Mouse (Mus musculus): ENCODE measurements around the gene Nrd1. TPM values are rescaled to one million over a fixed set of nuclear protein-coding genes. Genes with fewer than 3 reads are reported as not detected.
A peak's percentile ranks its signal among the peaks of the same experiment; 100 is the strongest.

Gene Nrd1
- polyA plus RNA-seq, 1 experiment: 50.5 TPM

DNA sequence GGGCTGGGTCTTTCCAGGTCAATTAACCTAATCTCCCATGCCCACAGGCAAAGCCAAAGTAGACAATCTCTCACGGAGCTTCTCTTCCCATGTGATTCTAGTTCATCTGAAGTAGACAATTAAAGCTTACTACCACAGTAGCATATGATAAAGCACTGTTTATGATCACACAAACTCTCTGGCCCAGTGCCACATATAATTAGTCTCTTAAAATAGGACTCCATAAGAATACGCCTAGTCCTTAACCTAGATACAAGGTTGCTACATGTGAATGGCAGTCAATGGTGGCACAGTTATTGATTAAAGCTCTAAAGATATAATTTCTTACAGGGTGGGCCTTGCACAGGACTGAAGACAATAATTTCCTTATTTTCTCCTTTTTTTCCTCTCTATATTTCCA lies 7.5 kb upstream of the Nrd1 start:
- H3K27ac ChIP-seq (ENCODE audit: insufficient read depth, low read depth, low read length): no peak overlapping the region
- TF ChIP-seq CTCF (conservative IDR thresholded peaks at IDR 0.05; ENCODE audit: insufficient read depth, insufficient read length, low read depth, low read length): no peak
- TF ChIP-seq POLR2A (IDR thresholded peaks at IDR 0.05; ENCODE audit: low read depth, low read length): no peak
- no peaks in the 10 kb centered on the region for H3K27me3 ChIP-seq (replicated peaks; ENCODE audit: control insufficient read depth, insufficient read depth, low read length)
- H3K4me1 ChIP-seq (ENCODE audit: control insufficient read depth, insufficient read depth, low read length): no peaks in the 10 kb centered on the region
- 59% methylated on average over 2 of the region's 2 CpGs for WGBS
- no peaks in the 10 kb centered on the region for H3K36me3 ChIP-seq (ENCODE audit: control insufficient read depth, insufficient read depth, low read length)
- no peak overlapping the region for H3K4me3 ChIP-seq (ENCODE audit: insufficient read depth, low read depth, low read length)
- DNase-seq: no peak

DNA sequence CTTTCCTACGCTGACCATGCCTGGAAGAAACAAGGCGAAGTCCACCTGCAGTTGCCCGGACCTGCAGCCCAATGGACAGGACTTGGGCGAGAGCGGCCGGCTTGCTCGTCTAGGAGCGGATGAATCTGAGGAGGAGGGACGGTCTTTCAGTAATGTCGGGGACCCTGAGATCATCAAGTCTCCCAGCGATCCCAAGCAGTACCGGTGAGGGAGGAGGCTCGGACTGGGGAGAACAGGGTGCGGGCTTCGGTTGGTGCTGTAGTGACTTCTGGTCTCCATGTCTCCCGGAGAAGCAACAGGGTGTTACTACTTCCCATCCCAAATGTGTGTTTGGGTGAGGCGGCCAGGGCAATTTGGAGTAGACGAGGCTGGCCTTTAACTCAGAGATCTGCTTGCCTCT lies 506 bp downstream of the Nrd1 start:
- H3K4me1 ChIP-seq (ENCODE audit: control insufficient read depth, insufficient read depth, low read length): no peaks in the 10 kb centered on the region
- TF ChIP-seq POLR2A (IDR thresholded peaks at IDR 0.05; ENCODE audit: low read depth, low read length) (no peak), CTCF (conservative IDR thresholded peaks at IDR 0.05; ENCODE audit: insufficient read depth, insufficient read length, low read depth, low read length) (no peak)
- no peaks in the 10 kb centered on the region for H3K36me3 ChIP-seq (ENCODE audit: control insufficient read depth, insufficient read depth, low read length)
- peak overlapping the region; percentile 71 for H3K4me3 ChIP-seq (ENCODE audit: insufficient read depth, low read depth, low read length)
- under 1% methylated on average over 18 of the region's 18 CpGs for WGBS
- H3K27me3 ChIP-seq (replicated peaks; ENCODE audit: control insufficient read depth, insufficient read depth, low read length): no peaks in the 10 kb centered on the region
- H3K27ac ChIP-seq (ENCODE audit: insufficient read depth, low read depth, low read length): peak overlapping the region; percentile 69
- DNase-seq: no peak

DNA sequence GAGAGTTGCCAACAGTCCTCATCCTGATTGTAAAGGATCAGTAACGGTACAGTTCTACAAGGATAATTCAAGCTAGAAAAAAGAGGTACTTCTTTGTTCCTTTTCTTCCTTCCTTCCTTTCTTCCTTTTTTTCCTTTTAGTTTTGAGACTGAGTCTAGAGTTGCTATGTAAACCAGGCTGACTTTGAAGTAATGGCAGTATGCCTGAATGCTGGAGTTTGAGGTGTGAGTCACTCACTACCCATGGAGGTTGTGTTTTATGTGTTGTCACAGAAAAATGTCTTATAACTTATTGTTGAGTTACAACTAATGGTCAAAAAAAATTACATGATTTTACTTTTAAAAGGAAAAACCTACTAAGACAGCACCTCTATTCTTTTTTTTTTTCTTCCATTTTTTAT lies 7.6 kb downstream of the Nrd1 start:
- 77% methylated on average over 1 of the region's 1 CpGs for WGBS
- Histone ChIP-seq H3K4me1 (ENCODE audit: control insufficient read depth, insufficient read depth, low read length) (no peaks in the 10 kb centered on the region), H3K27ac (ENCODE audit: insufficient read depth, low read depth, low read length) (no peak overlapping the region), H3K4me3 (ENCODE audit: insufficient read depth, low read depth, low read length) (no peak overlapping the region), H3K27me3 (replicated peaks; ENCODE audit: control insufficient read depth, insufficient read depth, low read length) (no peaks in the 10 kb centered on the region), H3K36me3 (ENCODE audit: control insufficient read depth, insufficient read depth, low read length) (no peaks in the 10 kb centered on the region)
- no peak for TF ChIP-seq CTCF (conservative IDR thresholded peaks at IDR 0.05; ENCODE audit: insufficient read depth, insufficient read length, low read depth, low read length)
- no peak for TF ChIP-seq POLR2A (IDR thresholded peaks at IDR 0.05; ENCODE audit: low read depth, low read length)
- DNase-seq: no peak

DNA sequence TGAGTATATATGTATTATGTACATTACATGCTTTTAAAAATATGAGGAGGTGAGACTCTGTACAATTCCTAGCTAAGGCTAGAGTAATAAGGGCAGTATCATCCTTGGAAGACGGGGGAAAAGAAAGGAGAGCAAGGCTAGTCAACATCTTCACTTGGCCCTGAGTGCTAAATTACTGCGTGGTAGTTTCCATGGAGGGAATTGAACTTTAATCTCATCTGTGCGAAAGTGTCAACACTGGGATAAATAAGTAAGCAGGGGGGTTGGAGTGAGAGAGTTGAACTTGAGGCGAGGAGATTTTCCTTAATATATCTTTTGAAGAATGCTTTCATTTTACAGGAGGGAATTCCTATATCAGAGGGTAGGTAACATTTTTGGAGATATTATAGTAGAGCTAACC lies 13.6 kb downstream of the Nrd1 start:
- DNase-seq: peak; percentile 60
- Histone ChIP-seq H3K27ac (ENCODE audit: insufficient read depth, low read depth, low read length) (no peak overlapping the region), H3K4me1 (ENCODE audit: control insufficient read depth, insufficient read depth, low read length) (peaks cover 12% of the 10 kb centered on the region; the same call in 1 of the 2 replicates), H3K27me3 (replicated peaks; ENCODE audit: control insufficient read depth, insufficient read depth, low read length) (no peaks in the 10 kb centered on the region), H3K4me3 (ENCODE audit: insufficient read depth, low read depth, low read length) (no peak overlapping the region), H3K36me3 (ENCODE audit: control insufficient read depth, insufficient read depth, low read length) (peaks cover 2% of the 10 kb centered on the region)
- WGBS: 75% methylated on average over 4 of the region's 4 CpGs
- TF ChIP-seq POLR2A (IDR thresholded peaks at IDR 0.05; ENCODE audit: low read depth, low read length): no peak
- no peak for TF ChIP-seq CTCF (conservative IDR thresholded peaks at IDR 0.05; ENCODE audit: insufficient read depth, insufficient read length, low read depth, low read length)

DNA sequence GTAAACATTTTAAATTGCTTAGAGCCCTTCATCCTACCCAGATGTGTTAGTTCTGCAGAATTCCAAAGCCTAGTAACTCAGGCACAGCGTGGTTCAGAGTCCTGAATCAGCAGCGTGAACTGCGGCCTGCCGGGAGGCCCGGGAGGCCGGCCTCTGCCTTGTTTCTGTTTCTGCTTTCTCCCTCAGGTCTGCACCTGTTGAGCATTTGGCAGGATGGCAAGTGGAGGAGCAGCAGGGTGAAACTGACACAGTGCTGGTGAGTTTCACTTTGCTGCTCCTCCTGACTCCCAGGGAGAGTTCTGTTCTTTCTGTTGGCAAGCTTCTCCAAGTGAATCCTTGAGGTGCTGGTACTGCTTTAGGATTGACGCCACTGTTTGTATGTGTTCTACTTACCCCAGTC lies 17.0 kb downstream of the Nrd1 start:
- Histone ChIP-seq H3K36me3 (ENCODE audit: control insufficient read depth, insufficient read depth, low read length) (peaks cover 6% of the 10 kb centered on the region), H3K4me1 (ENCODE audit: control insufficient read depth, insufficient read depth, low read length) (peaks cover 12% of the 10 kb centered on the region; the same call in 1 of the 2 replicates), H3K27me3 (replicated peaks; ENCODE audit: control insufficient read depth, insufficient read depth, low read length) (no peaks in the 10 kb centered on the region), H3K27ac (ENCODE audit: insufficient read depth, low read depth, low read length) (peak overlapping the region; percentile 71), H3K4me3 (ENCODE audit: insufficient read depth, low read depth, low read length) (no peak overlapping the region; the same call in 1 of the 2 replicates)
- no peak for TF ChIP-seq CTCF (conservative IDR thresholded peaks at IDR 0.05; ENCODE audit: insufficient read depth, insufficient read length, low read depth, low read length)
- no peak for TF ChIP-seq POLR2A (IDR thresholded peaks at IDR 0.05; ENCODE audit: low read depth, low read length)
- WGBS: 42% methylated on average over 7 of the region's 7 CpGs
- DNase-seq: peak; percentile 80

DNA sequence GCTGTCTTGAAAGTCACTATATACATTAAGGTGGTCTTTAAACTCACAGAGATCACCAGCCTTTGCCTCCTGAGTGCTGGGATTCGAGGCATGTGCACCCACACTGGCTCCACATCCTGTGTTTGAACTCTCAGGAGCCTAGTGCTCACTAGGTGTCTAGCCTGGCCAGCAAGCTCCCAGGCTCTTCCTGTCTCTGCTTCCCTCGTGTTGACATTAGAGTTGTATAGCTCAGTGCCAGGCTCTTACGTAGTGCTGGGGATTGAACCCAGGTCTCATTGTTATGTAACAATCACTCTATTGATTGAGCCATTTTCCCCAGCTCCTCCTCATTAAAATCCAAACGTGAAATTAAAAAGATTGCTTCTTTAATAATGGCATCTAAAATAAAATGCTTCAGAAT lies 18.8 kb downstream of the Nrd1 start:
- TF ChIP-seq CTCF (conservative IDR thresholded peaks at IDR 0.05; ENCODE audit: insufficient read depth, insufficient read length, low read depth, low read length): no peak
- no peak for TF ChIP-seq POLR2A (IDR thresholded peaks at IDR 0.05; ENCODE audit: low read depth, low read length)
- H3K36me3 ChIP-seq (ENCODE audit: control insufficient read depth, insufficient read depth, low read length): peaks cover 6% of the 10 kb centered on the region
- peaks cover 10% of the 10 kb centered on the region; the same call in 1 of the 2 replicates for H3K4me1 ChIP-seq (ENCODE audit: control insufficient read depth, insufficient read depth, low read length)
- DNase-seq: no peak
- no peaks in the 10 kb centered on the region for H3K27me3 ChIP-seq (replicated peaks; ENCODE audit: control insufficient read depth, insufficient read depth, low read length)
- no peak overlapping the region for H3K27ac ChIP-seq (ENCODE audit: insufficient read depth, low read depth, low read length)
- 77% methylated on average over 4 of the region's 4 CpGs for WGBS
- no peak overlapping the region for H3K4me3 ChIP-seq (ENCODE audit: insufficient read depth, low read depth, low read length)

DNA sequence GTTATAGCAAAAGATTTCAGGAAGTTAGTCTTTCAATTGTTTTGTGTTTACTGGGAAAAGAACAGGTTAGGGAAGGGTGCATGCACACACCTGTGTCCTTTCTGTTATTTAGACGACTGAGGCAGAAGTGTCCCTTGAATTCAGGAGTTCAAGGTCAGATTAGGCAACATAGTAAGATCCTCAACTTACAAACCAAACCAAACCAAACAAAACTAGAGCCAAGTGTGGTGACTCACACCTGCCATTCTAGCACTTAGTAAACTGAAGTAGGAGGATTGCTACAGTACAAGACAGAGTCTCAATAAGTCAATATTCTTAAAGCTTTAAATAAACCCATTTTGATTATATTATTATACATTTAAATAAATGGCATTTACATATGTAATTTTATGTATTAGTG lies 21.5 kb downstream of the Nrd1 start:
- Histone ChIP-seq H3K36me3 (ENCODE audit: control insufficient read depth, insufficient read depth, low read length) (peaks cover 6% of the 10 kb centered on the region), H3K4me1 (ENCODE audit: control insufficient read depth, insufficient read depth, low read length) (peaks cover 14% of the 10 kb centered on the region; the same call in 1 of the 2 replicates), H3K4me3 (ENCODE audit: insufficient read depth, low read depth, low read length) (no peak overlapping the region), H3K27me3 (replicated peaks; ENCODE audit: control insufficient read depth, insufficient read depth, low read length) (no peaks in the 10 kb centered on the region), H3K27ac (ENCODE audit: insufficient read depth, low read depth, low read length) (no peak overlapping the region)
- WGBS: 70% methylated on average over 1 of the region's 1 CpGs
- no peak for TF ChIP-seq POLR2A (IDR thresholded peaks at IDR 0.05; ENCODE audit: low read depth, low read length)
- TF ChIP-seq CTCF (conservative IDR thresholded peaks at IDR 0.05; ENCODE audit: insufficient read depth, insufficient read length, low read depth, low read length): no peak
- no peak for DNase-seq

Data from kidney, adult 2 months (tissue).